Mouse (Mus musculus) CD4-positive, CD25-positive, alpha-beta regulatory T cell (primary cell): Measurements from ENCODE around the gene Cacna1h. TPM values are rescaled to one million over a fixed set of nuclear protein-coding genes. Genes with fewer than 3 reads are reported as not detected.

ENCODE experiments used
- polyA plus RNA-seq: library from polyadenylated mRNA; unstranded; fragments of 100-300 nt; shearing (Covaris generic); gene quantifications from one replicate; pipeline ENCODE4 v1.2.1, GENCODE M21; 2017

The Cacna1h gene
- not detected for polyA plus RNA-seq

GRCm38 (mm10) chr17:25433617-25434606 is at the start of gene Cacna1h:
Gene Cacna1h (minus strand): TSS chr17:25433783.

GRCm38 (mm10) chr17:25454272-25454671 is 20.7 kb upstream of the Cacna1h start, which contains the start of gene Tekt4:
Gene Tekt4 (plus strand): TSS chr17:25454615.

GRCm38 (mm10) chr17:25368973-25369372 is 64.6 kb downstream of the Cacna1h start, which contains the start of gene Tpsg1:
Gene Tpsg1 (plus strand): TSS chr17:25369273.

GRCm38 (mm10) chr17:25366005-25366404 is 67.6 kb downstream of the Cacna1h start, which contains the start of gene Tpsb2:
Gene Tpsb2 (plus strand): TSS chr17:25366305.

GRCm38 (mm10) chr17:25345462-25345861 is 88.1 kb downstream of the Cacna1h start, which contains the start of gene Tpsab1:
Gene Tpsab1 (minus strand): TSS chr17:25345562.

Other genes starting within 250 kb of the Cacna1h start
- gene BC003965, start 249.2 kb downstream of the Cacna1h start, polyA plus RNA-seq: 30.2 TPM
- gene Unkl, start 245.4 kb downstream of the Cacna1h start, polyA plus RNA-seq: 34.6 TPM
- gene Gnptg, start 193.7 kb downstream of the Cacna1h start, polyA plus RNA-seq: 77.5 TPM
- gene Tsr3, start 193.6 kb downstream of the Cacna1h start, polyA plus RNA-seq: 53.0 TPM
- gene Baiap3, start 177.4 kb downstream of the Cacna1h start, polyA plus RNA-seq: 19.3 TPM
- gene Ube2i, start 159.2 kb downstream of the Cacna1h start, polyA plus RNA-seq: 539 TPM
- 0.19 TPM for gene Prss34, start 135.4 kb downstream of the Cacna1h start, polyA plus RNA-seq
- gene Prss28, start 125.1 kb downstream of the Cacna1h start, polyA plus RNA-seq: not detected
- gene Prss29, start 115.1 kb downstream of the Cacna1h start, polyA plus RNA-seq: not detected
- not detected for gene Tpsab1, start 88.2 kb downstream of the Cacna1h start, polyA plus RNA-seq
- not detected for gene Tpsb2, start 67.5 kb downstream of the Cacna1h start, polyA plus RNA-seq
- gene Tpsg1, start 64.5 kb downstream of the Cacna1h start, polyA plus RNA-seq: not detected
- gene Tekt4, start 20.8 kb upstream of the Cacna1h start, polyA plus RNA-seq: not detected
- gene Sstr5, start 63.5 kb upstream of the Cacna1h start, polyA plus RNA-seq: not detected
- not detected for gene Sox8, start 136.9 kb upstream of the Cacna1h start, polyA plus RNA-seq
- gene Lmf1, start 145.3 kb upstream of the Cacna1h start, polyA plus RNA-seq: 22.4 TPM